Mouse (Mus musculus) large intestine, adult 2 months (tissue): Measurements from ENCODE around the gene Wbp1. TPM values are rescaled to one million over a fixed set of nuclear protein-coding genes. Genes with fewer than 3 reads are reported as not detected.

Experiments used
- polyA plus RNA-seq: library from polyadenylated mRNA; depleted of rRNA; stranded (reverse); fragments of >200 nt; gene quantifications from 2 replicates; pipeline ENCODE4 v1.2.3, GENCODE M21; 2012; rRNA removed

Wbp1 gene
- polyA plus RNA-seq, 1 experiment: 144 TPM

Other genes with a start within 250 kb of the Wbp1 start
- 0.43 and 0.51 TPM in 2 replicates for gene Sema4f, start 181.8 kb downstream of the Wbp1 start, polyA plus RNA-seq
- 0.34 and 0.46 TPM in 2 replicates for gene M1ap, start 174.7 kb downstream of the Wbp1 start, polyA plus RNA-seq
- 9.8 and 10.5 TPM in 2 replicates for gene Dok1, start 88.1 kb downstream of the Wbp1 start, polyA plus RNA-seq
- 3.1 and 3.9 TPM in 2 replicates for gene Loxl3, start 87.4 kb downstream of the Wbp1 start, polyA plus RNA-seq
- 363 and 445 TPM in 2 replicates for gene Aup1, start 67.0 kb downstream of the Wbp1 start, polyA plus RNA-seq
- 39.7 and 39.9 TPM in 2 replicates for gene Htra2, start 66.3 kb downstream of the Wbp1 start, polyA plus RNA-seq
- 35.3 and 57.3 TPM in 2 replicates for gene Dqx1, start 63.7 kb downstream of the Wbp1 start, polyA plus RNA-seq
- 1.9 and 2.4 TPM in 2 replicates for gene Tlx2, start 51.3 kb downstream of the Wbp1 start, polyA plus RNA-seq
- gene Pcgf1, start 43.7 kb downstream of the Wbp1 start, polyA plus RNA-seq: 16.8 and 19.3 TPM in 2 replicates
- gene Lbx2, start 35.2 kb downstream of the Wbp1 start, polyA plus RNA-seq: 0.71 and 1.2 TPM in 2 replicates
- 1.6 and 6.5 TPM in 2 replicates for gene Ccdc142, start 20.0 kb downstream of the Wbp1 start, polyA plus RNA-seq
- gene Gm42688, start 19.9 kb downstream of the Wbp1 start, polyA plus RNA-seq: 3.7 and 5.3 TPM in 2 replicates
- 60.3 and 72.0 TPM in 2 replicates for gene Mrpl53, start 12.5 kb downstream of the Wbp1 start, polyA plus RNA-seq
- gene Mogs, start 6.1 kb downstream of the Wbp1 start, polyA plus RNA-seq: 63.5 and 67.4 TPM in 2 replicates
- gene Ino80b, start 3.9 kb upstream of the Wbp1 start, polyA plus RNA-seq: 14.6 and 15.6 TPM in 2 replicates
- 79.9 and 101 TPM in 2 replicates for gene Rtkn, start 13.9 kb upstream of the Wbp1 start, polyA plus RNA-seq
- gene Wdr54, start 34.8 kb upstream of the Wbp1 start, polyA plus RNA-seq: 1.4 and 1.8 TPM in 2 replicates
- 0.10 and 0.25 TPM in 2 replicates for gene 1700003E16Rik, start 34.8 kb upstream of the Wbp1 start, polyA plus RNA-seq
- gene Dctn1, start 44.4 kb upstream of the Wbp1 start, polyA plus RNA-seq: 82.1 and 103 TPM in 2 replicates
- 0.88 and 4.0 TPM in 2 replicates for gene Slc4a5, start 98.3 kb upstream of the Wbp1 start, polyA plus RNA-seq
- 7.6 and 9.6 TPM in 2 replicates for gene Mthfd2, start 204.3 kb upstream of the Wbp1 start, polyA plus RNA-seq
- 24.2 and 28.6 TPM in 2 replicates for gene Mob1a, start 204.5 kb upstream of the Wbp1 start, polyA plus RNA-seq
- 13.7 and 17.4 TPM in 2 replicates for gene Bola3, start 227.6 kb upstream of the Wbp1 start, polyA plus RNA-seq